ENCODE assay signal across 27 mouse cellular contexts in the genomic region with DNA sequence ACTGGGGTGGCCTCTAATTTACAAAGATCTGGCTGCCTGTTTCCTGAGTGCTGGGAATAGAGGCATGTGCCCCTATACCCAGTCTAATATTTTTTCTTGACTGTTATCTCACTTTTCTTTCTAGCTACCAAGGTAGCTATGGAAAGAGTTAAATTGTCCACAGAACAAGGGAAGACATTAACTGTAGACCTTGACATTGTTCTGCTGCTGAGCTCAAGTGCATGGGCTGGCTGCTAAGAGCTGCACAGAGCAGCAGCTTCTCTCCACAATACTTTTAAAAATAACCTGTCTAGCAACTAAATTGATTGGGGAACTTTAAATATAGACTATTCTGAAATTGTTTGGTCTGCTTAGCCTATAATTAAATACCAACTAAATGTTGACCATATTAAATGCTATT.
"Had no signal": no experiment of that assay in that cellular context is flagged by ENCODE, and none has a peak within 500 bp of the region (broad histone marks: within the 10 kb centered on the region; RNA-seq: fewer than 3 reads in every experiment).

No protein-coding gene starts in this region.

- ATAC-seq: forebrain, embryonic 13.5 days; forebrain, embryonic 14.5 days; forebrain, embryonic 15.5 days; forebrain, embryonic 16.5 days; forebrain, postnatal 0 days had no signal

- H3K9me3 ChIP-seq: embryonic facial prominence, embryonic 10.5 days; embryonic facial prominence, embryonic 12.5 days; embryonic facial prominence, embryonic 13.5 days; embryonic facial prominence, embryonic 15.5 days; forebrain, embryonic 10.5 days; forebrain, embryonic 12.5 days; forebrain, embryonic 13.5 days; forebrain, embryonic 15.5 days had no signal

- H3K9ac ChIP-seq: embryonic facial prominence, embryonic 12.5 days; embryonic facial prominence, embryonic 13.5 days; embryonic facial prominence, embryonic 15.5 days; forebrain, embryonic 12.5 days; forebrain, embryonic 13.5 days; forebrain, embryonic 15.5 days; forebrain, postnatal 0 days had no signal

- DNase-seq: cerebellum, adult 9-10 months; cerebellum, adult 9-11 months; cerebellum, postnatal 10 days; cerebellum, postnatal 14 days; cerebellum, postnatal 25 days; cerebellum, postnatal 36 days; embryo, embryonic 11 days; forebrain, postnatal 0 days; gastrocnemius, adult 2 months; gastrocnemius, postnatal 10 days; gastrocnemius, postnatal 14 days; gastrocnemius, postnatal 25 days; gastrocnemius, postnatal 36 days; heart, adult 11 months; heart, adult 18-20 months; heart, adult 2 months had no signal

- H3K36me3 ChIP-seq: embryonic facial prominence, embryonic 10.5 days; embryonic facial prominence, embryonic 12.5 days; embryonic facial prominence, embryonic 13.5 days; embryonic facial prominence, embryonic 15.5 days; forebrain, embryonic 10.5 days; forebrain, embryonic 12.5 days; forebrain, embryonic 15.5 days had no signal

- H3K27me3 ChIP-seq: embryonic facial prominence, embryonic 12.5 days; embryonic facial prominence, embryonic 13.5 days; embryonic facial prominence, embryonic 15.5 days; forebrain, embryonic 12.5 days; forebrain, embryonic 13.5 days; forebrain, embryonic 15.5 days had no signal

- H3K27ac ChIP-seq: embryonic facial prominence, embryonic 10.5 days; embryonic facial prominence, embryonic 12.5 days; embryonic facial prominence, embryonic 13.5 days; embryonic facial prominence, embryonic 15.5 days; forebrain, embryonic 10.5 days; forebrain, embryonic 12.5 days; forebrain, embryonic 13.5 days; forebrain, embryonic 15.5 days; gastrocnemius, adult 2 months; heart, adult 2 months had no signal

- H3K4me3 ChIP-seq: embryonic facial prominence, embryonic 10.5 days; embryonic facial prominence, embryonic 12.5 days; embryonic facial prominence, embryonic 13.5 days; embryonic facial prominence, embryonic 15.5 days; erythroblast, embryonic 14.5 days; forebrain, embryonic 10.5 days; forebrain, embryonic 12.5 days; forebrain, embryonic 13.5 days; forebrain, embryonic 15.5 days; gastrocnemius, adult 2 months; heart, adult 2 months had no signal

- H3K4me2 ChIP-seq: embryonic facial prominence, embryonic 12.5 days; embryonic facial prominence, embryonic 13.5 days; embryonic facial prominence, embryonic 15.5 days; forebrain, embryonic 12.5 days; forebrain, embryonic 13.5 days; forebrain, embryonic 15.5 days had no signal
